Mouse (Mus musculus): ENCODE measurements at regions not wholly inside any gene's neighbourhood (a gene's known extent, or its start where the extent isn't known, plus 50 kb on each side); places are given as distances from the start of the nearest gene placed in this dataset.

GRCm38 (mm10) chr6:88964071-88964470 lies 62.0 kb downstream of the Tpra1 start:
- no peak for ATAC-seq (ENCODE audit: poor library complexity, severe bottlenecking)

GRCm38 (mm10) chr6:88964911-88965310 lies 62.9 kb downstream of the Tpra1 start:
- ATAC-seq (ENCODE audit: poor library complexity, severe bottlenecking): no peak

- no peak for ATAC-seq (ENCODE audit: poor library complexity, severe bottlenecking)
Observed at GRCm38 (mm10) chr6:88965361-88966226, 63.5 kb downstream of the Tpra1 start.

- ATAC-seq (ENCODE audit: poor library complexity, severe bottlenecking): no peak
Observed at GRCm38 (mm10) chr6:88966501-88966900, 64.5 kb downstream of the Tpra1 start.

- no peak for ATAC-seq (ENCODE audit: poor library complexity, severe bottlenecking)
Observed at GRCm38 (mm10) chr6:88968842-88969241, 66.8 kb downstream of the Tpra1 start.

- ATAC-seq (ENCODE audit: poor library complexity, severe bottlenecking): no peak
Observed at GRCm38 (mm10) chr6:88971729-88972128, 69.7 kb downstream of the Tpra1 start.

- no peak for ATAC-seq (ENCODE audit: poor library complexity, severe bottlenecking)
Observed at GRCm38 (mm10) chr6:88974457-88974856, 72.4 kb downstream of the Tpra1 start.

- no peak for ATAC-seq (ENCODE audit: poor library complexity, severe bottlenecking)
Observed at GRCm38 (mm10) chr6:88976581-88976980, 74.5 kb downstream of the Tpra1 start.

GRCm38 (mm10) chr6:88976994-88977393 lies 74.9 kb downstream of the Tpra1 start:
- no peak for ATAC-seq (ENCODE audit: poor library complexity, severe bottlenecking)

- ATAC-seq (ENCODE audit: poor library complexity, severe bottlenecking): no peak
Observed at GRCm38 (mm10) chr6:88978970-88979369, 76.9 kb downstream of the Tpra1 start.

GRCm38 (mm10) chr6:88980112-88980511 lies 78.1 kb downstream of the Tpra1 start:
- ATAC-seq (ENCODE audit: poor library complexity, severe bottlenecking): no peak

GRCm38 (mm10) chr6:88981544-88981943 lies 79.5 kb downstream of the Tpra1 start:
- ATAC-seq (ENCODE audit: poor library complexity, severe bottlenecking): no peak

- ATAC-seq (ENCODE audit: poor library complexity, severe bottlenecking): no peak
Observed at GRCm38 (mm10) chr6:88984170-88984569, 82.1 kb downstream of the Tpra1 start.

GRCm38 (mm10) chr6:88984863-88985262 lies 82.8 kb downstream of the Tpra1 start:
- no peak for ATAC-seq (ENCODE audit: poor library complexity, severe bottlenecking)

GRCm38 (mm10) chr6:88988551-88988950 lies 86.5 kb downstream of the Tpra1 start:
- ATAC-seq (ENCODE audit: poor library complexity, severe bottlenecking): no peak

GRCm38 (mm10) chr6:88989617-88990299 lies 87.7 kb downstream of the Tpra1 start:
- no peak for ATAC-seq (ENCODE audit: poor library complexity, severe bottlenecking)

GRCm38 (mm10) chr6:88990300-88990685 lies 88.2 kb downstream of the Tpra1 start:
- no peak for ATAC-seq (ENCODE audit: poor library complexity, severe bottlenecking)

- no peak for ATAC-seq (ENCODE audit: poor library complexity, severe bottlenecking)
Observed at GRCm38 (mm10) chr6:88995077-88995476, 93.0 kb downstream of the Tpra1 start.

GRCm38 (mm10) chr6:88998927-88999722 lies 97.1 kb downstream of the Tpra1 start:
- ATAC-seq (ENCODE audit: poor library complexity, severe bottlenecking): no peak

- ATAC-seq (ENCODE audit: poor library complexity, severe bottlenecking): no peak
Observed at GRCm38 (mm10) chr6:89000359-89000758, 98.3 kb downstream of the Tpra1 start.

- no peak for ATAC-seq (ENCODE audit: poor library complexity, severe bottlenecking)
Observed at GRCm38 (mm10) chr6:89003197-89003923, 101.3 kb downstream of the Tpra1 start.
